10 mouse cellular contexts compared by ENCODE assay signal in the genomic region with DNA sequence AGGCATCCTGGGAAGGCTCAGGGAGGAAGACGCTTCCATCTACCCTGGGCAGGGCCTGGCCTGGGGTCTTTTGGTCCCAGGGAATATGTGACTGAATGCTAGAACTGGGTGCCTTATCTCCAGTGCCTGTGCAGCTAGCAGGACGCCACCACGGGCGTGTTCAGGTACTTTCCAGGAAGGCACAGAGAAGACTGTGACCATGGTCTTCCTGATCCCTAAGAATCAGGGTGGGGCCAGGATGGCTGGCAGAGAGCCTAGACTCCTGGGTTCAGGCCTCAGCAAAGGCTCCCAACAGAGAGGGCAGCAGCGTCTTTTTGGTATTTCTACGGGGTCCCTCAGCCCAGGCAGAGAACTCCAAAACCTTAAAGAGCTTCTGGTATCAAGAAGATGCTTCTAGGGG.
A peak's percentile ranks its signal among the peaks of the same experiment; 100 is the strongest.
DNase-seq lines count a peak whose midpoint lies in the region; ATAC-seq and TF ChIP-seq lines count a peak whose summit lies in the region.
"Had no signal": no experiment of that assay in that cellular context is flagged by ENCODE, and none has a peak within 500 bp of the region (broad histone marks: within the 10 kb centered on the region; RNA-seq: fewer than 3 reads in every experiment).

No protein-coding gene starts in this region.

- H3K9me3 ChIP-seq in hindbrain, embryonic 15.5 days: no peaks in the 10 kb centered on the region
- no peaks in the 10 kb centered on the region for H3K9me3 ChIP-seq in hindbrain, embryonic 10.5 days
- no peaks in the 10 kb centered on the region for H3K9me3 ChIP-seq in forebrain, embryonic 14.5 days (replicated peaks; ENCODE audit: control insufficient read depth, low read length)
- H3K9me3 ChIP-seq in hindbrain, postnatal 0 days (ENCODE audit: low read length): no peaks in the 10 kb centered on the region

- peaks cover 37% of the 10 kb centered on the region for H3K4me1 ChIP-seq in hindbrain, embryonic 15.5 days (replicated peaks)
- H3K4me1 ChIP-seq in hindbrain, embryonic 10.5 days (replicated peaks): peaks cover 60% of the 10 kb centered on the region
- H3K4me1 ChIP-seq in forebrain, embryonic 14.5 days (ENCODE audit: control insufficient read depth, insufficient read depth, low read length): peaks cover 30% of the 10 kb centered on the region
- peaks cover 18% of the 10 kb centered on the region; the same call in 1 of the 2 replicates for H3K4me1 ChIP-seq in hindbrain, postnatal 0 days (ENCODE audit: insufficient read depth, low read length)

- DNase-seq in hindbrain, embryonic 10.5 days (ENCODE audit: low spot score): no peak
- DNase-seq in forebrain, embryonic 14.5 days (ENCODE audit: low spot score): no peak
- no peak for DNase-seq in hindbrain, postnatal 0 days (ENCODE audit: low spot score)
- DNase-seq in lung, postnatal 25 days (ENCODE audit: low spot score): peak; percentile 34
- DNase-seq in retina, postnatal 1 day: no peak
- DNase-seq in gastrocnemius, postnatal 10 days: no peak
- no peak for DNase-seq in MN1 (ENCODE audit: low spot score)
- DNase-seq: thymus, postnatal 36 days had no signal

- H3K9ac ChIP-seq in hindbrain, embryonic 15.5 days: no peak overlapping the region
- H3K9ac ChIP-seq in forebrain, embryonic 14.5 days (ENCODE audit: low read length): no peak overlapping the region
- H3K9ac ChIP-seq in hindbrain, postnatal 0 days (replicated peaks; ENCODE audit: low read length): no peak overlapping the region

- ATAC-seq in hindbrain, embryonic 15.5 days (ENCODE audit: low FRiP score, low read depth): no peak
- peak; percentile 11 for ATAC-seq in forebrain, embryonic 14.5 days
- no peak for ATAC-seq in hindbrain, postnatal 0 days
- ATAC-seq: activated CD4-positive, CD25-positive, alpha-beta regulatory T cell, adult 4 months had no signal

- peaks cover 44% of the 10 kb centered on the region for H3K27me3 ChIP-seq in hindbrain, embryonic 15.5 days
- peaks cover 88% of the 10 kb centered on the region for H3K27me3 ChIP-seq in hindbrain, embryonic 10.5 days (ENCODE audit: insufficient read depth, poor library complexity, severe bottlenecking)
- peaks cover 23% of the 10 kb centered on the region for H3K27me3 ChIP-seq in forebrain, embryonic 14.5 days (replicated peaks; ENCODE audit: control insufficient read depth, insufficient read depth, low read length)
- peaks cover 14% of the 10 kb centered on the region; the same call in 1 of the 2 replicates for H3K27me3 ChIP-seq in hindbrain, postnatal 0 days (ENCODE audit: insufficient read depth, low read length)

- H3K4me2 ChIP-seq in hindbrain, embryonic 15.5 days: no peak overlapping the region
- no peak overlapping the region; the same call in 1 of the 2 replicates for H3K4me2 ChIP-seq in forebrain, embryonic 14.5 days (ENCODE audit: low read length)
- peak overlapping the region; percentile 64; the same call in 1 of the 2 replicates for H3K4me2 ChIP-seq in hindbrain, postnatal 0 days (ENCODE audit: low read depth, low read length)

- no peak overlapping the region for H3K4me3 ChIP-seq in hindbrain, embryonic 15.5 days
- H3K4me3 ChIP-seq in hindbrain, embryonic 10.5 days: no peak overlapping the region
- no peak overlapping the region for H3K4me3 ChIP-seq in forebrain, embryonic 14.5 days (ENCODE audit: low read depth, low read length)
- no peak overlapping the region for H3K4me3 ChIP-seq in hindbrain, postnatal 0 days (ENCODE audit: low read length)

- 0 out of 2 replicates have a peak overlapping the region, but pooled peaks have one; percentile 44 for H3K27ac ChIP-seq in hindbrain, embryonic 15.5 days (replicated peaks)
- H3K27ac ChIP-seq in hindbrain, embryonic 10.5 days: no peak overlapping the region
- H3K27ac ChIP-seq in forebrain, embryonic 14.5 days (ENCODE audit: low read depth, low read length): peak overlapping the region; percentile 22; the same call in 1 of the 2 replicates
- no peak overlapping the region for H3K27ac ChIP-seq in hindbrain, postnatal 0 days

- WGBS in hindbrain, embryonic 15.5 days: 66% methylated on average over 6 of the region's 6 CpGs
- WGBS in hindbrain, embryonic 10.5 days: 81% methylated on average over 6 of the region's 6 CpGs
- WGBS in forebrain, embryonic 14.5 days: 39% methylated on average over 6 of the region's 6 CpGs
- WGBS in hindbrain, postnatal 0 days: 48% methylated on average over 6 of the region's 6 CpGs

- no peak for TF ChIP-seq CTCF in hindbrain, postnatal 0 days (IDR thresholded peaks at IDR 0.05; ENCODE audit: low read depth)

- H3K36me3 ChIP-seq in hindbrain, embryonic 15.5 days: no peaks in the 10 kb centered on the region
- peaks cover 74% of the 10 kb centered on the region for H3K36me3 ChIP-seq in hindbrain, embryonic 10.5 days
- no peaks in the 10 kb centered on the region for H3K36me3 ChIP-seq in forebrain, embryonic 14.5 days (ENCODE audit: control insufficient read depth, insufficient read depth, low read length)
- H3K36me3 ChIP-seq in hindbrain, postnatal 0 days (ENCODE audit: insufficient read depth, low read length): no peaks in the 10 kb centered on the region

Comparison
In these comparisons a context has a peak if more than half of its experiments do, and no peak if none do; other contexts are left out.
1. H3K27ac ChIP-seq: peak in hindbrain, embryonic 15.5 days (single experiment) and forebrain, embryonic 14.5 days (single experiment); none in hindbrain, embryonic 10.5 days (single experiment) and hindbrain, postnatal 0 days (single experiment).